Mouse (Mus musculus): ENCODE measurements around the gene Nup107. TPM values are rescaled to one million over a fixed set of nuclear protein-coding genes. Genes with fewer than 3 reads are reported as not detected.

Gene Nup107
- polyA plus RNA-seq, 1 experiment from 2014 or later, result 58.8 TPM

- Histone ChIP-seq H3K27ac (no peak overlapping the region), H3K36me3 (peaks cover 45% of the 10 kb centered on the region), H3K4me2 (replicated peaks) (no peak overlapping the region), H3K4me1 (replicated peaks) (no peaks in the 10 kb centered on the region), H3K4me3 (replicated peaks) (no peak overlapping the region), H3K27me3 (replicated peaks) (no peaks in the 10 kb centered on the region), H3K9me3 (no peaks in the 10 kb centered on the region), H3K9ac (no peak overlapping the region)
- ATAC-seq, result no peak
- WGBS, result 96% methylated on average over 7 of the region's 7 CpGs
Measured at GRCm38 (mm10) chr10:117757796-117758342, 34.6 kb downstream of the Nup107 start.

GRCm38 (mm10) chr10:117757259-117757658, 35.2 kb downstream of the Nup107 start:
- 68% methylated on average over 1 of the region's 1 CpGs for WGBS
- H3K36me3 ChIP-seq, result peaks cover 44% of the 10 kb centered on the region

GRCm38 (mm10) chr10:117756784-117757183, 35.7 kb downstream of the Nup107 start:
- WGBS, result 90% methylated on average over 5 of the region's 5 CpGs
- peaks cover 48% of the 10 kb centered on the region for H3K36me3 ChIP-seq
- ATAC-seq, result no peak

More at GRCm38 (mm10) chr10:117757259-117757658, 35.2 kb downstream of the Nup107 start:
- Histone ChIP-seq H3K9ac (no peak overlapping the region), H3K27ac (no peak overlapping the region), H3K4me1 (replicated peaks) (no peaks in the 10 kb centered on the region), H3K4me3 (replicated peaks) (no peak overlapping the region), H3K27me3 (replicated peaks) (no peaks in the 10 kb centered on the region), H3K9me3 (no peaks in the 10 kb centered on the region), H3K4me2 (replicated peaks) (no peak overlapping the region)
- ATAC-seq, result no peak

GRCm38 (mm10) chr10:117755799-117756467, 36.6 kb downstream of the Nup107 start:
- Histone ChIP-seq H3K9ac (no peak overlapping the region), H3K36me3 (peaks cover 52% of the 10 kb centered on the region), H3K4me1 (replicated peaks) (no peaks in the 10 kb centered on the region), H3K4me3 (replicated peaks) (no peak overlapping the region), H3K9me3 (no peaks in the 10 kb centered on the region), H3K27ac (no peak overlapping the region), H3K27me3 (replicated peaks) (no peaks in the 10 kb centered on the region), H3K4me2 (replicated peaks) (no peak overlapping the region)
- no peak for ATAC-seq
- 88% methylated on average over 11 of the region's 11 CpGs for WGBS

More at GRCm38 (mm10) chr10:117756784-117757183, 35.7 kb downstream of the Nup107 start:
- Histone ChIP-seq H3K9me3 (no peaks in the 10 kb centered on the region), H3K27me3 (replicated peaks) (no peaks in the 10 kb centered on the region), H3K9ac (no peak overlapping the region), H3K27ac (no peak overlapping the region), H3K4me2 (replicated peaks) (no peak overlapping the region), H3K4me3 (replicated peaks) (no peak overlapping the region), H3K4me1 (replicated peaks) (no peaks in the 10 kb centered on the region)

GRCm38 (mm10) chr10:117755086-117755798, 37.3 kb downstream of the Nup107 start:
- H3K9me3 ChIP-seq, result no peaks in the 10 kb centered on the region
- H3K4me2 ChIP-seq (replicated peaks), result no peak overlapping the region
- no peak overlapping the region for H3K9ac ChIP-seq
- no peak for ATAC-seq
- no peaks in the 10 kb centered on the region for H3K27me3 ChIP-seq (replicated peaks)
- H3K4me3 ChIP-seq (replicated peaks), result no peak overlapping the region
- no peaks in the 10 kb centered on the region for H3K4me1 ChIP-seq (replicated peaks)
- H3K27ac ChIP-seq, result no peak overlapping the region
- peaks cover 52% of the 10 kb centered on the region for H3K36me3 ChIP-seq
- 87% methylated on average over 13 of the region's 13 CpGs for WGBS

- WGBS, result 96% methylated on average over 7 of the region's 7 CpGs
- H3K36me3 ChIP-seq, result peaks cover 56% of the 10 kb centered on the region
- ATAC-seq, result no peak
Measured at GRCm38 (mm10) chr10:117754609-117754940, 37.9 kb downstream of the Nup107 start.

GRCm38 (mm10) chr10:117753711-117754608, 38.5 kb downstream of the Nup107 start:
- Histone ChIP-seq H3K9ac (no peak overlapping the region), H3K36me3 (peaks cover 53% of the 10 kb centered on the region), H3K4me2 (replicated peaks) (no peak overlapping the region), H3K4me3 (replicated peaks) (no peak overlapping the region), H3K9me3 (no peaks in the 10 kb centered on the region), H3K27ac (no peak overlapping the region), H3K27me3 (replicated peaks) (no peaks in the 10 kb centered on the region), H3K4me1 (replicated peaks) (no peaks in the 10 kb centered on the region)
- 91% methylated on average over 8 of the region's 8 CpGs for WGBS
- no peak for ATAC-seq

More at GRCm38 (mm10) chr10:117754609-117754940, 37.9 kb downstream of the Nup107 start:
- Histone ChIP-seq H3K27me3 (replicated peaks) (no peaks in the 10 kb centered on the region), H3K4me2 (replicated peaks) (no peak overlapping the region), H3K9me3 (no peaks in the 10 kb centered on the region), H3K4me1 (replicated peaks) (no peaks in the 10 kb centered on the region), H3K4me3 (replicated peaks) (no peak overlapping the region), H3K27ac (no peak overlapping the region), H3K9ac (no peak overlapping the region)

- 92% methylated on average over 5 of the region's 5 CpGs for WGBS
- no peaks in the 10 kb centered on the region for H3K4me1 ChIP-seq (replicated peaks)
- H3K9me3 ChIP-seq, result no peaks in the 10 kb centered on the region
- no peak overlapping the region for H3K4me2 ChIP-seq (replicated peaks)
- no peak overlapping the region for H3K4me3 ChIP-seq (replicated peaks)
- no peaks in the 10 kb centered on the region for H3K27me3 ChIP-seq (replicated peaks)
- no peak overlapping the region for H3K27ac ChIP-seq
- ATAC-seq, result no peak
- no peak overlapping the region for H3K9ac ChIP-seq
- H3K36me3 ChIP-seq, result peaks cover 48% of the 10 kb centered on the region
Measured at GRCm38 (mm10) chr10:117752851-117753647, 39.5 kb downstream of the Nup107 start.

GRCm38 (mm10) chr10:117752304-117752821, 40.1 kb downstream of the Nup107 start:
- WGBS, result 95% methylated on average over 7 of the region's 7 CpGs
- ATAC-seq, result no peak
- Histone ChIP-seq H3K4me1 (replicated peaks) (no peaks in the 10 kb centered on the region), H3K36me3 (peaks cover 44% of the 10 kb centered on the region), H3K27me3 (replicated peaks) (no peaks in the 10 kb centered on the region), H3K27ac (no peak overlapping the region), H3K9me3 (no peaks in the 10 kb centered on the region), H3K4me2 (replicated peaks) (no peak overlapping the region), H3K9ac (no peak overlapping the region), H3K4me3 (replicated peaks) (no peak overlapping the region)

- no peak for ATAC-seq
- H3K27me3 ChIP-seq (replicated peaks), result no peaks in the 10 kb centered on the region
- H3K4me3 ChIP-seq (replicated peaks), result no peak overlapping the region
- no peak overlapping the region for H3K4me2 ChIP-seq (replicated peaks)
- H3K36me3 ChIP-seq, result peaks cover 39% of the 10 kb centered on the region
- H3K9me3 ChIP-seq, result no peaks in the 10 kb centered on the region
- H3K4me1 ChIP-seq (replicated peaks), result no peaks in the 10 kb centered on the region
- H3K9ac ChIP-seq, result no peak overlapping the region
- no peak overlapping the region for H3K27ac ChIP-seq
- WGBS, result 96% methylated on average over 6 of the region's 6 CpGs
Measured at GRCm38 (mm10) chr10:117751744-117752143, 40.8 kb downstream of the Nup107 start.

GRCm38 (mm10) chr10:117751282-117751610, 41.3 kb downstream of the Nup107 start:
- 97% methylated on average over 14 of the region's 14 CpGs for WGBS
- no peak for ATAC-seq
- Histone ChIP-seq H3K4me2 (replicated peaks) (no peak overlapping the region), H3K9ac (no peak overlapping the region), H3K4me3 (replicated peaks) (no peak overlapping the region), H3K36me3 (peaks cover 37% of the 10 kb centered on the region), H3K4me1 (replicated peaks) (no peaks in the 10 kb centered on the region), H3K9me3 (no peaks in the 10 kb centered on the region), H3K27me3 (replicated peaks) (no peaks in the 10 kb centered on the region), H3K27ac (no peak overlapping the region)

Measured in intestine, embryonic 15.5 days (tissue).